Mouse (Mus musculus) stomach, postnatal 0 days (tissue): ENCODE measurements around the gene Igfbp1. TPM values are rescaled to one million over a fixed set of nuclear protein-coding genes. Genes with fewer than 3 reads are reported as not detected.
A peak's percentile ranks its signal among the peaks of the same experiment; 100 is the strongest.

Experiments used
- ATAC-seq: fragments of 200-750 bp; cut with Nextera tagmentation; 2 replicates; pipeline ENCODE4 v1.8.0; 2017; ENCODE audit not compliant: low FRiP score, low TSS enrichment
- DNase-seq: peaks from one replicate; pipeline ENCODE4 v3.0.0-alpha.2; 2016; ENCODE audit warnings: low spot score
- H3K27ac ChIP-seq: fragments of 300-500 bp; sonication (generic); replicated peaks from 2 replicates; pipeline ENCODE4 v1.5.1; 2014; ENCODE audit warnings: mild to moderate bottlenecking, control low read depth
- H3K27me3 ChIP-seq: fragments of 300-500 bp; sonication (generic); 2 replicates; pipeline ENCODE4 v1.6.1; 2014; ENCODE audit warnings: low read length; ENCODE audit not compliant: control insufficient read depth, insufficient read depth
- H3K36me3 ChIP-seq: fragments of 300-500 bp; sonication (generic); 2 replicates; pipeline ENCODE4 v1.6.1; 2014; ENCODE audit warnings: low read length, mixed read lengths; ENCODE audit not compliant: control insufficient read depth, insufficient read depth
- H3K4me1 ChIP-seq: fragments of 300-500 bp; sonication (generic); replicated peaks from 2 replicates; pipeline ENCODE4 v1.6.1; 2014; ENCODE audit warnings: antibody characterized with exemption; ENCODE audit not compliant: control insufficient read depth, insufficient read depth
- H3K4me2 ChIP-seq: fragments of 300-500 bp; sonication (generic); replicated peaks from 2 replicates; pipeline ENCODE4 v1.6.1; 2014; ENCODE audit warnings: low read depth, mild to moderate bottlenecking, control low read depth, moderate library complexity
- H3K4me3 ChIP-seq: fragments of 300-500 bp; sonication (generic); 2 replicates; pipeline ENCODE4 v1.5.1; 2014; ENCODE audit warnings: low read depth, low read length, control low read depth
- H3K9ac ChIP-seq: fragments of 300-500 bp; sonication (generic); 2 replicates; pipeline ENCODE4 v1.6.1; 2014; ENCODE audit warnings: mild to moderate bottlenecking, low read length, control low read depth, mixed read lengths
- H3K9me3 ChIP-seq: fragments of 300-500 bp; sonication (generic); 2 replicates; pipeline ENCODE4 v1.6.1; 2016; ENCODE audit warnings: low read length; ENCODE audit not compliant: control insufficient read depth
- CTCF ChIP-seq: IDR thresholded peaks from 2 replicates; pipeline ENCODE4 v1.5.1; 2016; ENCODE audit warnings: antibody characterized with exemption, low read depth, mild to moderate bottlenecking, moderate library complexity
- EP300 ChIP-seq: optimal IDR thresholded peaks from 2 replicates; pipeline ENCODE3; 2016; ENCODE audit warnings: antibody characterized with exemption
- WGBS: fragments of 180-500 bp; shearing (Covaris S2); extraction: QIAGEN DNeasy Blood & Tissue Kit; methylation state at CpG from one replicate; pipeline ENCODE4 v1.1.7; 2014; 5-methylcytosine and 5-hydroxymethylcytosine counted together
- polyA plus RNA-seq: library from polyadenylated mRNA; unstranded; fragments of >200 nt; fragmentation: Nextera tagmentation; extraction: Ambion mirVana; gene quantifications from 2 replicates; pipeline ENCODE4 v1.2.1, GENCODE M21; 2015

The Igfbp1 gene
- polyA plus RNA-seq, 1 experiment from 2014 or later = 2.3 TPM

GRCm38 (mm10) chr11:7156427-7156826 is 41.2 kb upstream of the Igfbp1 start:
- peaks cover 4% of the 10 kb centered on the region; the same call in 1 of the 2 replicates for H3K4me1 ChIP-seq
- no peak overlapping the region for H3K9ac ChIP-seq
- H3K36me3 ChIP-seq = no peaks in the 10 kb centered on the region
- no peaks in the 10 kb centered on the region for H3K27me3 ChIP-seq
- ATAC-seq = no peak
- DNase-seq = no peak
- TF ChIP-seq EP300 = no peak
- TF ChIP-seq CTCF = no peak
- no peak overlapping the region for H3K27ac ChIP-seq
- no peak overlapping the region for H3K4me3 ChIP-seq
- H3K9me3 ChIP-seq = no peaks in the 10 kb centered on the region
- no peak overlapping the region for H3K4me2 ChIP-seq
- WGBS = 59% methylated on average over 4 of the region's 4 CpGs

GRCm38 (mm10) chr11:7158196-7158595 is 39.4 kb upstream of the Igfbp1 start:
- DNase-seq (no peak), ATAC-seq (no peak)
- no peak overlapping the region for H3K27ac ChIP-seq
- no peak overlapping the region for H3K4me3 ChIP-seq
- no peaks in the 10 kb centered on the region for H3K27me3 ChIP-seq
- 76% methylated on average over 6 of the region's 6 CpGs for WGBS
- H3K4me1 ChIP-seq = peaks cover 4% of the 10 kb centered on the region; the same call in 1 of the 2 replicates
- no peak overlapping the region for H3K9ac ChIP-seq
- no peaks in the 10 kb centered on the region for H3K36me3 ChIP-seq
- H3K9me3 ChIP-seq = no peaks in the 10 kb centered on the region
- TF ChIP-seq CTCF (no peak), EP300 (no peak)
- H3K4me2 ChIP-seq = no peak overlapping the region

- Histone ChIP-seq H3K36me3 (no peaks in the 10 kb centered on the region), H3K4me2 (no peak overlapping the region), H3K4me1 (peaks cover 4% of the 10 kb centered on the region; the same call in 1 of the 2 replicates), H3K27me3 (no peaks in the 10 kb centered on the region), H3K27ac (peak overlapping the region; percentile 69), H3K9ac (no peak overlapping the region), H3K4me3 (no peak overlapping the region), H3K9me3 (no peaks in the 10 kb centered on the region)
- ATAC-seq = peak; percentile 43; the same call in 1 of the 2 replicates
- WGBS = 48% methylated on average over 6 of the region's 6 CpGs
- peak; percentile 27 for DNase-seq
- TF ChIP-seq CTCF (no peak), EP300 (no peak)
Measured at GRCm38 (mm10) chr11:7160146-7160545, 37.4 kb upstream of the Igfbp1 start.

- no peak overlapping the region for H3K4me3 ChIP-seq
- no peak overlapping the region for H3K9ac ChIP-seq
- no peak overlapping the region for H3K4me2 ChIP-seq
- H3K9me3 ChIP-seq = no peaks in the 10 kb centered on the region
- H3K36me3 ChIP-seq = no peaks in the 10 kb centered on the region
- peak overlapping the region; percentile 69 for H3K27ac ChIP-seq
- H3K27me3 ChIP-seq = no peaks in the 10 kb centered on the region
- DNase-seq = peak; percentile 43
- peak; percentile 86 for ATAC-seq
- WGBS = 23% methylated on average over 4 of the region's 4 CpGs
- H3K4me1 ChIP-seq = peaks cover 4% of the 10 kb centered on the region; the same call in 1 of the 2 replicates
- TF ChIP-seq CTCF = no peak; the same call in none of the 2 replicates
- TF ChIP-seq EP300 = no peak
Measured at GRCm38 (mm10) chr11:7160637-7161101, 36.9 kb upstream of the Igfbp1 start.

- TF ChIP-seq EP300 (no peak), CTCF (peak; percentile 92)
- Histone ChIP-seq H3K27ac (peak overlapping the region; percentile 69), H3K9ac (no peak overlapping the region), H3K9me3 (no peaks in the 10 kb centered on the region), H3K36me3 (no peaks in the 10 kb centered on the region), H3K4me2 (no peak overlapping the region), H3K4me3 (no peak overlapping the region), H3K27me3 (no peaks in the 10 kb centered on the region), H3K4me1 (peaks cover 4% of the 10 kb centered on the region; the same call in 1 of the 2 replicates)
- DNase-seq = peak; percentile 35
- WGBS = 78% methylated on average over 8 of the region's 8 CpGs
- ATAC-seq = no peak
Measured at GRCm38 (mm10) chr11:7161502-7162174, 35.9 kb upstream of the Igfbp1 start.

GRCm38 (mm10) chr11:7164416-7164815 is 33.2 kb upstream of the Igfbp1 start:
- DNase-seq (no peak), ATAC-seq (no peak)
- Histone ChIP-seq H3K9me3 (no peaks in the 10 kb centered on the region), H3K4me3 (no peak overlapping the region), H3K4me1 (peaks cover 4% of the 10 kb centered on the region; the same call in 1 of the 2 replicates), H3K36me3 (no peaks in the 10 kb centered on the region), H3K4me2 (no peak overlapping the region), H3K9ac (no peak overlapping the region), H3K27me3 (no peaks in the 10 kb centered on the region), H3K27ac (no peak overlapping the region)
- TF ChIP-seq CTCF (no peak), EP300 (no peak)
- WGBS = 75% methylated on average over 4 of the region's 4 CpGs
